Mouse (Mus musculus) lung, embryonic 14.5 days (tissue): ENCODE measurements around the gene Xylb. TPM values are rescaled to one million over a fixed set of nuclear protein-coding genes. Genes with fewer than 3 reads are reported as not detected.

Experiments used
- ATAC-seq: fragments of 200-750 bp; cut with Nextera tagmentation; 2 replicates; pipeline ENCODE4 v1.8.0; 2017; ENCODE audit warnings: mild to moderate bottlenecking, moderate TSS enrichment, moderate library complexity; ENCODE audit not compliant: insufficient read depth
- DNase-seq: peaks from one replicate; pipeline ENCODE4 v3.0.0-alpha.2; 2015
- H3K27ac ChIP-seq: fragments of 300-500 bp; sonication (generic); 2 replicates; pipeline ENCODE4 v1.5.1; 2014; ENCODE audit warnings: low read depth, mild to moderate bottlenecking, moderate library complexity
- H3K27me3 ChIP-seq: fragments of 300-500 bp; sonication (generic); 2 replicates; pipeline ENCODE4 v1.6.1; 2014; ENCODE audit warnings: low read length, control low read depth; ENCODE audit not compliant: insufficient read depth
- H3K36me3 ChIP-seq: fragments of 300-500 bp; sonication (generic); 2 replicates; pipeline ENCODE4 v1.6.1; 2014; ENCODE audit warnings: control low read depth; ENCODE audit not compliant: insufficient read depth
- H3K4me1 ChIP-seq: fragments of 300-500 bp; sonication (generic); 2 replicates; pipeline ENCODE4 v1.6.1; 2014; ENCODE audit warnings: antibody characterized with exemption, control low read depth; ENCODE audit not compliant: insufficient read depth
- H3K4me2 ChIP-seq: fragments of 300-500 bp; sonication (generic); 2 replicates; pipeline ENCODE4 v1.6.1; 2014; ENCODE audit warnings: mild to moderate bottlenecking
- H3K4me3 ChIP-seq: fragments of 300-500 bp; sonication (generic); 2 replicates; pipeline ENCODE4 v1.5.1; 2014; ENCODE audit warnings: low read depth, low read length
- H3K9ac ChIP-seq: fragments of 300-500 bp; sonication (generic); 2 replicates; pipeline ENCODE4 v1.6.1; 2014
- H3K9me3 ChIP-seq: fragments of 300-500 bp; sonication (generic); 2 replicates; pipeline ENCODE4 v1.6.1; 2016; ENCODE audit warnings: low read depth, low read length, control low read depth
- CTCF ChIP-seq: IDR thresholded peaks from 2 replicates; pipeline ENCODE4 v1.5.1; 2016; ENCODE audit warnings: antibody characterized with exemption, low read depth
- WGBS: fragments of 180-500 bp; shearing (Covaris S2); extraction: QIAGEN DNeasy Blood & Tissue Kit; methylation state at CpG from one replicate; pipeline ENCODE4 v1.1.7; 2014; 5-methylcytosine and 5-hydroxymethylcytosine counted together
- polyA plus RNA-seq: library from polyadenylated mRNA; unstranded; fragments of >200 nt; fragmentation: Nextera tagmentation; extraction: Ambion mirVana; gene quantifications from 2 replicates; pipeline ENCODE4 v1.2.1, GENCODE M21; 2014

Xylb gene
- polyA plus RNA-seq, 1 experiment from 2014 or later = 7.9 TPM

DNA sequence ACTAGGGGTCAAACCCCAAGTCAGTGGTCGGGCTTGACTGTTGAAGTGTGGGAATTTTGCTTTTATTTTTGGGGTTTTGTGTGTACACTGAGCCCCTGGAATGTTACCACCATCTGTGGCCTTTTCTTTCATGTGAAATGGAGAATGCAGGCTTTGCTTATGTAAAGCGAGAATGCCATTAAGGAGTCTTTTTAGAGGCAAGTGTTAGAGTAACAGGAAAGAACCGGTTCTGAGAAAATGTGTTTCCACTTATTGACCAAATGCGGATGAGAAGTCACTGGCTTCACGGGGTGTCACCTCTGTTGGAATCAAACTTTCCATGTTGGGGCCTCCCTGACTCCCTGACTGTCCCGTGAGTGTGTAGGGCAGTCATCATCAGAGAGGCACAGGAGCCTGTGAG is 18.4 kb downstream of the Xylb start:
- no peak overlapping the region for H3K9ac ChIP-seq
- no peak for TF ChIP-seq CTCF
- H3K27ac ChIP-seq = no peak overlapping the region
- no peaks in the 10 kb centered on the region for H3K36me3 ChIP-seq
- H3K27me3 ChIP-seq = no peaks in the 10 kb centered on the region
- H3K4me3 ChIP-seq = no peak overlapping the region
- ATAC-seq = no peak
- no peak overlapping the region for H3K4me2 ChIP-seq
- 47% methylated on average over 6 of the region's 6 CpGs for WGBS
- H3K9me3 ChIP-seq = no peaks in the 10 kb centered on the region
- no peak for DNase-seq
- no peaks in the 10 kb centered on the region for H3K4me1 ChIP-seq

DNA sequence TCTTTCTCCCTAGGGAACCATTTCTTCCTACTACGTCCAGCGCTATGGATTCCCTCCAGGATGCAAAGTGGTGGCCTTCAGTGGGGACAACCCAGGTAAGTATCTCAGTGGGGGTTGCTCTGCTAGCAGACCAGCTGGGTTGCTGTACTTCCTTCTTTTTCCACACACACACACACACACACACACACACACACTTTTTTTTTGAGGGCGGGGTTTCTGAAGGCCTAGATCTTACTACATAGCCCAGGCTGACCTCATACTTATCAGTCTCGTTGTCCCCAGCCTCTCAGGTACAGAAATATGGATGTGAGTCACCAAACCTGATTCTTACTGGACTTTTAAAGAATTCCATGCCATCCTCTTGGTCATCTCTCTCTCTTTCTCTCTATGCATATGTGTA is 21.1 kb downstream of the Xylb start:
- Histone ChIP-seq H3K36me3 (no peaks in the 10 kb centered on the region), H3K27me3 (no peaks in the 10 kb centered on the region), H3K9me3 (no peaks in the 10 kb centered on the region), H3K27ac (no peak overlapping the region), H3K4me3 (no peak overlapping the region), H3K9ac (no peak overlapping the region), H3K4me1 (no peaks in the 10 kb centered on the region), H3K4me2 (no peak overlapping the region)
- DNase-seq (no peak), ATAC-seq (no peak)
- WGBS = 81% methylated on average over 4 of the region's 4 CpGs
- no peak for TF ChIP-seq CTCF

DNA sequence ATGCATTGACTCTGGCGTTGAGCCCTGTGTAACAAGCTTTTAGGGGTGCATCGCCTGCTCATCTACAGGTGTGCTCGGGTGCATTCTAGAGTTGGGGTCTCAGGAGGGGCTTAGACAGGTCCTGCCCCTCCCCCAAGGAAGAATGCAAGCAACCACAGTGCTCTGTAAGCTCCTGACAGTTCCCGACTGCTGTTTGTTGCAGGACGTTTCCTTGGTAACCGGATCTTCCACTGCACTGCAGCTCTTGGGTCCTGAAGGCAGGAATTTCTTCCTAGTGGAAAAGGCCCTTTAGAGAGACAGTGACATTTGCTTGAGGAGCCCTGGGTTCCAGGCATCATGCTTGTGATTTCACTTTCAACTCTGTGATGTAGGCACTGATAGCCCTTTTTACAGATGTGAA is 25.4 kb downstream of the Xylb start:
- ATAC-seq (no peak), DNase-seq (no peak)
- Histone ChIP-seq H3K4me1 (no peaks in the 10 kb centered on the region), H3K4me3 (no peak overlapping the region), H3K4me2 (no peak overlapping the region), H3K27me3 (no peaks in the 10 kb centered on the region), H3K27ac (no peak overlapping the region), H3K36me3 (no peaks in the 10 kb centered on the region), H3K9me3 (no peaks in the 10 kb centered on the region), H3K9ac (no peak overlapping the region)
- TF ChIP-seq CTCF = no peak
- WGBS = 57% methylated on average over 6 of the region's 6 CpGs

DNA sequence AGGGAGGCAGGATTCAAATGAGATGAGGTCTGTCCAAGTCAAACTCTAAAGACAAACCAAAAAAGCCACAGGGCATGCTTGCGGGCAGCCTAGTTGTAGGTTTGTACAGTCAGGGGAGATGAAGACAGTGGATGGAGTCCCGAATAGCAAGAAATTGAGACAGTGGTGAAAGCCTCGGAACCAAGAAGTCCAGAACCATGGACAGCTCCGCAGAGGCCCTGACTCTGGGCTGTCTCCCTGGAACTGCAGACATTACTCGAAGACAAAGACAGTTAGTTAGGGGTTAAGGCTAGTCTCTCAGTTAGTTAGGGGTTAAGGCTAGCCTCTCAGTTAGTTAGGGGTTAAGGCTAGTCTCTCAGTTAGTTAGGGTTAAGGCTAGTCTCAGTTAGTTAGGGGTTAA is 31.8 kb downstream of the Xylb start:
- no peaks in the 10 kb centered on the region for H3K36me3 ChIP-seq
- ATAC-seq = no peak
- no peaks in the 10 kb centered on the region for H3K4me1 ChIP-seq
- no peak overlapping the region for H3K27ac ChIP-seq
- no peaks in the 10 kb centered on the region for H3K27me3 ChIP-seq
- TF ChIP-seq CTCF = no peak
- H3K9ac ChIP-seq = no peak overlapping the region
- 49% methylated on average over 5 of the region's 5 CpGs for WGBS
- H3K4me3 ChIP-seq = no peak overlapping the region
- peak; percentile 82 for DNase-seq
- H3K4me2 ChIP-seq = no peak overlapping the region
- no peaks in the 10 kb centered on the region for H3K9me3 ChIP-seq

- Histone ChIP-seq H3K36me3 (no peaks in the 10 kb centered on the region), H3K4me2 (no peak overlapping the region)
- WGBS = 84% methylated on average over 2 of the region's 2 CpGs
These were observed 33.0 kb downstream of the Xylb start for GRCm38 (mm10) chr9:119390214-119390613.

DNA sequence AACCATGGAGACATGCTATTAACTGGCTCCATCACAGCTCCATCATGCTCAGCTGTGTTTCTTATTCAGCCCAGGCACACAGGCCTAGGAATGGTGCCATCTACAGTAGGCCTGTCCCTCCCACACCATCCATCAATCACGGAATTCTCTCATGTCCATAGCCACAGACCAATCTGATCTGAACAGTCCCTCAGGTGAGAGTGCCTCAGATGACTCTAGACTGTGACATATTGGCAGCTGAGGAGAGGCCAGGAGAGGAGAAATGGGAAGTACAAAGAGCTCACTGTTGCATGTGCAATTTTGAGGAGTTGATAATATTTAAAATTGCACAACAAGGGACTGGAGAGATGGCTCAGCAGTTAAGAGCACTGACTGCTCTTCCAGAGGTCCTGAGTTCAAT is 37.6 kb downstream of the Xylb start:
- 58% methylated on average over 1 of the region's 1 CpGs for WGBS
- no peak for TF ChIP-seq CTCF

More at GRCm38 (mm10) chr9:119390214-119390613, 33.0 kb downstream of the Xylb start:
- Histone ChIP-seq H3K4me1 (no peaks in the 10 kb centered on the region), H3K9me3 (no peaks in the 10 kb centered on the region), H3K27ac (no peak overlapping the region), H3K9ac (no peak overlapping the region), H3K4me3 (no peak overlapping the region), H3K27me3 (no peaks in the 10 kb centered on the region)
- ATAC-seq (no peak), DNase-seq (no peak)
- no peak for TF ChIP-seq CTCF

DNA sequence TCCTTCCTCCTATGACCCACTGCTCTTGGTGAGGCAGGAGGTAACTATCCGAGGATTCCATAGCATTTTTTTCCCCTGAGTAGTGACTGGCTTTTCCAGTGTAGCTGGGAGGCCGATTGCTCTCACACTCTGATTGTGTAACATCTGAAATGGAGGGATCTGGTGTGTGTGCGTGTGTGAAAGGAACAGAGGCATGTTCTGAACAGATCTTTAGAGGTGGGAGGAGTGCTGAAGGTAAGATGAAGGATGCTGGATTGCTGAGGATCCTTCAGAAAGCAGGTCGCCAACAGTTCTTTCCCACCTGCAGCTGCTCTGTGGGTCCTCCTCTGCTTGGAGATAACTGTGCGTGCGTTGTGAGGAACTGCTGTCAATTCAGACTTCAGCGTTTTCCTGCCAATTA is 44.2 kb downstream of the Xylb start:
- 3% methylated on average over 7 of the region's 7 CpGs for WGBS
- Histone ChIP-seq H3K36me3 (no peaks in the 10 kb centered on the region), H3K4me3 (peak overlapping the region; percentile 90), H3K9me3 (no peaks in the 10 kb centered on the region), H3K27me3 (no peaks in the 10 kb centered on the region), H3K9ac (peak overlapping the region; percentile 28), H3K4me2 (peak overlapping the region; percentile 99), H3K27ac (no peak overlapping the region; the same call in 1 of the 2 replicates), H3K4me1 (peaks cover 5% of the 10 kb centered on the region; the same call in 1 of the 2 replicates)
- no peak for TF ChIP-seq CTCF
- ATAC-seq (no peak), DNase-seq (peak; percentile 34)

More for the DNA sequence above, 37.6 kb downstream of the Xylb start:
- ATAC-seq = no peak
- no peak overlapping the region for H3K27ac ChIP-seq
- no peak for DNase-seq
- no peak overlapping the region for H3K9ac ChIP-seq
- H3K4me1 ChIP-seq = no peaks in the 10 kb centered on the region
- H3K4me2 ChIP-seq = no peak overlapping the region
- H3K36me3 ChIP-seq = no peaks in the 10 kb centered on the region
- no peaks in the 10 kb centered on the region for H3K9me3 ChIP-seq
- no peak overlapping the region for H3K4me3 ChIP-seq
- H3K27me3 ChIP-seq = no peaks in the 10 kb centered on the region

DNA sequence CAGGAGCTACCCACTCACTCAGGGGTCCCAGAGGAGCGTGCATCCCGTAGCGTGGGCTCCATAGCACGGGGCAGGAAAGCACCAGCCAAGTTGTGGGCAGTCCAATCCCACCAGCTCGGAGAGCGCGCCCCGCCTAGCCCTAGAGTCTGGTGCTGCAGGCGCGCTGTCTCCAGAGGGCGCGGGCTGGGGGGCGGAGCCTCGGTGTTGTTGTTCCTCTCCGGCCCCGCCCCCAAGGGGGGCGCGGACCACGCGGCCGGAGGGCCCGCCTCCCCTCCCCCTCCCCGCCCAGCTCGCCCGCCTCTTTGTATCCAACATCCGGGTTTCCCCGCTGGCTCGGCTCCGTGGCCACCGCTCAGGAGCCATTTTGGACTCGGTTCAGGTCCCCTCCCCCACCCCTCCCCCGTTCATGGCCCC is 44.6 kb downstream of the Xylb start, which contains the start of gene Acvr2b:
Gene Acvr2b, plus strand, starts transcription at position 318 of the 414 bp plus-strand sequence.
- DNase-seq (peak; percentile 98), ATAC-seq (peak; percentile 97)
- Histone ChIP-seq H3K27me3 (no peaks in the 10 kb centered on the region), H3K4me2 (peak within 1 kb of the TSS; percentile 99), H3K9ac (peak within 1 kb of the TSS; percentile 98), H3K9me3 (no peaks in the 10 kb centered on the region), H3K4me1 (peaks cover 5% of the 10 kb centered on the region; the same call in 1 of the 2 replicates), H3K27ac (peak within 1 kb of the TSS; percentile 99), H3K4me3 (peak within 1 kb of the TSS; percentile 90), H3K36me3 (no peaks in the 10 kb centered on the region)
- 0% methylated on average over 21 of the region's 32 CpGs for WGBS
- peak; percentile 55 for TF ChIP-seq CTCF
